Mouse (Mus musculus) limb, embryonic 13.5 days (tissue): Measurements from ENCODE around the gene Fyn. TPM values are rescaled to one million over a fixed set of nuclear protein-coding genes. Genes with fewer than 3 reads are reported as not detected.

Experiments used
- ATAC-seq: fragments of 200-750 bp; cut with Nextera tagmentation; 2 replicates; pipeline ENCODE4 v1.8.0; 2017; ENCODE audit warnings: low read depth, moderate number of reproducible peaks, moderate TSS enrichment; ENCODE audit not compliant: low FRiP score
- H3K27ac ChIP-seq: fragments of 300-500 bp; sonication (generic); 2 replicates; pipeline ENCODE4 v1.5.1; 2015; ENCODE audit warnings: inconsistent platforms, mild to moderate bottlenecking, moderate library complexity
- H3K27me3 ChIP-seq: fragments of 300-500 bp; sonication (generic); 2 replicates; pipeline ENCODE4 v1.6.1; 2015; ENCODE audit warnings: mild to moderate bottlenecking, inconsistent platforms
- H3K36me3 ChIP-seq: fragments of 300-500 bp; sonication (generic); 2 replicates; pipeline ENCODE4 v1.6.1; 2015; ENCODE audit warnings: inconsistent platforms, mild to moderate bottlenecking, moderate library complexity
- H3K4me1 ChIP-seq: fragments of 300-500 bp; sonication (generic); 2 replicates; pipeline ENCODE4 v1.6.1; 2015; ENCODE audit warnings: inconsistent platforms
- H3K4me2 ChIP-seq: fragments of 300-500 bp; sonication (generic); replicated peaks from 2 replicates; pipeline ENCODE4 v1.6.1; 2015; ENCODE audit warnings: inconsistent platforms, mild to moderate bottlenecking, moderate library complexity
- H3K4me3 ChIP-seq: fragments of 300-500 bp; sonication (generic); 2 replicates; pipeline ENCODE4 v1.5.1; 2015; ENCODE audit warnings: moderate library complexity, mild to moderate bottlenecking, inconsistent platforms
- H3K9ac ChIP-seq: fragments of 300-500 bp; sonication (generic); 2 replicates; pipeline ENCODE4 v1.6.1; 2015; ENCODE audit warnings: mild to moderate bottlenecking, inconsistent platforms
- H3K9me3 ChIP-seq: fragments of 300-500 bp; sonication (generic); 2 replicates; pipeline ENCODE4 v1.6.1; 2016; ENCODE audit warnings: inconsistent platforms
- WGBS: fragments of 180-500 bp; shearing (Covaris S2); methylation state at CpG from one replicate; pipeline ENCODE4 v1.1.7; 2015; 5-methylcytosine and 5-hydroxymethylcytosine counted together
- polyA plus RNA-seq: library from polyadenylated mRNA; unstranded; fragments of >200 nt; fragmentation: Nextera tagmentation; extraction: Ambion mirVana; gene quantifications from 2 replicates; pipeline ENCODE4 v1.2.1, GENCODE M21; 2015

The Fyn gene
- polyA plus RNA-seq, 1 experiment from 2014 or later = 28.0 TPM

DNA sequence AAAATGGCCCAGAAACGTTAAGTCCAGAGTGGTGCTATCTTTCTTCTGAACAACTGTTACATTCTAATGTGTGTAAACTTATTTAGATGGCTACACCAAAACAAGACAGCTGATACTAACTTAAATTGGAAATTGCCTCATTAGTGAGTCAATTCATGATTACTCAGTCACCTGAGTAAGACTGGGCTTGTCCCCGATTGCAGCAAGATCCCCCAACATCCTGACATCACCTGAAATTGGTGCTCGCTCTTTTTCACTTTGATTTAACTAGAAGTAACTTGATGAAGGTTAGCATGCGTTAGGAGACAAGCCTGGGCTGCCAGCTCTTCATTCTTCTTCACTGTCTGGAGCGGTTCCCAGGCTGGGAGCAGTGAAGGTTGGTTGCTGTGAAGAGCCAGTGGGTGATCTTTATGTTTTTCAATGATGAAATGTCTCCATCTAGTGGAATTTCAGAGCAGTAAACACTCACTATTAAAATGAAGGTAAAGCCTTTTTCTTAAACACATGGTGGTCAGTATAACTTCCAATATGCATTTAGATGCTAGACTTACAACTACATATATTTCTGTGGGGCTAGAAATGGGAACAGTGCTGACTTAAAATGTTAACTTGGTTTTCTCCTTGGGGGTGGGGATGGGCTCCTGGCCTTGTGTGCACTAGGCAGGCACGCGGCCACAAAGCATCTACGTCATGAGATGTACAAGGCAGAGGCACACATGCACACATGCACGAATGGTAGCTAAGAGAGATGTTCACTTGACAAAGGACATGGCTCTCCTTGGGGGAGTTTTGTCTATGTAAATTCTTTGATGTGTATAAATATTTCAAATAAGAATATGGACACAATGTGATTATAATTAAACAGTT, 151.7 kb downstream of the Fyn start:
- Histone ChIP-seq H3K9ac (no peak overlapping the region), H3K4me1 (peaks cover 51% of the 10 kb centered on the region), H3K27ac (no peak overlapping the region), H3K36me3 (peaks cover 17% of the 10 kb centered on the region), H3K27me3 (no peaks in the 10 kb centered on the region), H3K9me3 (no peaks in the 10 kb centered on the region), H3K4me3 (no peak overlapping the region), H3K4me2 (no peak overlapping the region)
- ATAC-seq = peak; percentile 45; the same call in 1 of the 2 replicates
- WGBS = 57% methylated on average over 9 of the region's 9 CpGs

DNA sequence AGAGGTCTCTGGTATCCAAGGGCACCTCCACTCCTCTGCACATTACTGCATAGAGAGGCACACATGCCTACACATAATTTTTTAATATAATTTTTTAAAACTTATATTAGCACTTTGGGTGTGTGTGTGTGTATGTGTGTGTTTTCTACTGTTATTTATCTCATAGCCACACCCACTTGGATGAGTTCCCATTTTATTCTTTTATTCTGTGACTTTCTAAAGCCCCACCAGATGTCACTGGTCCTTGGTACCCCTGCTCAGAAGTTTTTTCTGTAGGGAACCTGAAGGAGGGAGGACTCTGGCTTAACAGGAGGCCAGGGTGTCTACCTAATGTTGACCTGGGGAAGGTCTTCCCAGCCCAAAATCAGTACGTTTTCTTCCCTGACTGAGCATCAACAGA, 152.7 kb downstream of the Fyn start:
- H3K27me3 ChIP-seq = no peaks in the 10 kb centered on the region
- no peaks in the 10 kb centered on the region for H3K9me3 ChIP-seq
- 75% methylated on average over 1 of the region's 1 CpGs for WGBS
- peaks cover 51% of the 10 kb centered on the region for H3K4me1 ChIP-seq
- ATAC-seq = no peak
- H3K4me3 ChIP-seq = no peak overlapping the region
- H3K4me2 ChIP-seq = no peak overlapping the region
- no peak overlapping the region for H3K27ac ChIP-seq
- peaks cover 17% of the 10 kb centered on the region for H3K36me3 ChIP-seq
- no peak overlapping the region for H3K9ac ChIP-seq

GRCm38 (mm10) chr10:39521861-39522391, 153.3 kb downstream of the Fyn start:
- H3K27ac ChIP-seq = no peak overlapping the region
- H3K4me1 ChIP-seq = peaks cover 55% of the 10 kb centered on the region
- peaks cover 12% of the 10 kb centered on the region for H3K36me3 ChIP-seq
- ATAC-seq = no peak
- H3K9ac ChIP-seq = no peak overlapping the region
- H3K27me3 ChIP-seq = no peaks in the 10 kb centered on the region
- H3K4me3 ChIP-seq = no peak overlapping the region
- H3K9me3 ChIP-seq = no peaks in the 10 kb centered on the region
- H3K4me2 ChIP-seq = no peak overlapping the region
- 56% methylated on average over 5 of the region's 5 CpGs for WGBS

GRCm38 (mm10) chr10:39522857-39523614, 154.4 kb downstream of the Fyn start:
- Histone ChIP-seq H3K4me1 (peaks cover 52% of the 10 kb centered on the region), H3K27me3 (no peaks in the 10 kb centered on the region), H3K4me2 (no peak overlapping the region), H3K9me3 (no peaks in the 10 kb centered on the region), H3K9ac (no peak overlapping the region), H3K27ac (peak overlapping the region; percentile 33; the same call in 1 of the 2 replicates), H3K36me3 (peaks cover 11% of the 10 kb centered on the region), H3K4me3 (no peak overlapping the region)
- ATAC-seq = no peak
- 46% methylated on average over 11 of the region's 11 CpGs for WGBS

DNA sequence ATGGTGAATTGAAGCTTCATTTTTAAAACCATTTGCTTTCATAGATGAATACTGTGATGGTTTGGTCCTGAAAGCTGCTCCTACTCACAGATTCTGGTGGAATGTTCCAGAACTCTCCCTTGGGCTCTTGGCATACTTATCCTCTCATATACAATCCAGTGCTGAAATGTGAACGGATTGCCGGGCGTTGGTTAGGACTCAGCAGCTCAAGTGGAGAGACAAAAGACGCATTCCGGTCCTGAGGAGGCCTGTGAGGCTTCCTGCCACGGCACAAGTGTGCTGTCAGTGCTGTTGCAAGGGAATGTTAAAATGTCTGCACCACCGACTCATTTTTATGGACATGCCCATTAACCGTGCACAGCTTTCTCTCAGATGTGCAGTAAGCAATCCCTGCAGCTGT, 155.7 kb downstream of the Fyn start:
- peaks cover 17% of the 10 kb centered on the region for H3K36me3 ChIP-seq
- H3K4me1 ChIP-seq = peaks cover 49% of the 10 kb centered on the region
- no peak overlapping the region for H3K27ac ChIP-seq
- H3K27me3 ChIP-seq = no peaks in the 10 kb centered on the region
- no peak overlapping the region for H3K4me2 ChIP-seq
- H3K9me3 ChIP-seq = no peaks in the 10 kb centered on the region
- no peak overlapping the region for H3K9ac ChIP-seq
- H3K4me3 ChIP-seq = no peak overlapping the region
- no peak for ATAC-seq
- WGBS = 21% methylated on average over 8 of the region's 8 CpGs

DNA sequence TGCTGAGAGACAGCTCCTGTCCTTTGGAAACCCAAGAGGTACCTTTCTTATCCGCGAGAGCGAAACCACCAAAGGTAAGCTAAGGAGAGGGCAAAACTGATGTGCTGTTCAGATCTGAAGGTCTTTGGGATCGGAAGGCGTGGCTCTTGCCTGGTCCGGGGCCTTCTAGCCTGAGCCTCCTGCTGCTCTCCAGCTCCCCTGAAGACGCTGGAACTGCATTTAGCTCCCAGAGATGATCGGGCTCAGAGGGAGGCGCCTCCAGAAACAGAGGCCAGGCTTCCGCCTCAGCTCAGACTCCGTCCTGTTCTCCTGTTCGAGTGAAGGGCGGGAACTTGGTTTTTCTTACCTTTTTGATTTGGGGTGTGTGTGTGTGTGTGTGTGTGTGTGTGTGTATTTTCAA, 156.8 kb downstream of the Fyn start:
- H3K4me3 ChIP-seq = no peak overlapping the region
- no peak overlapping the region for H3K9ac ChIP-seq
- 86% methylated on average over 13 of the region's 13 CpGs for WGBS
- H3K36me3 ChIP-seq = peaks cover 18% of the 10 kb centered on the region
- H3K9me3 ChIP-seq = no peaks in the 10 kb centered on the region
- H3K27ac ChIP-seq = no peak overlapping the region
- no peaks in the 10 kb centered on the region for H3K27me3 ChIP-seq
- no peak for ATAC-seq
- H3K4me2 ChIP-seq = no peak overlapping the region
- H3K4me1 ChIP-seq = peaks cover 46% of the 10 kb centered on the region

DNA sequence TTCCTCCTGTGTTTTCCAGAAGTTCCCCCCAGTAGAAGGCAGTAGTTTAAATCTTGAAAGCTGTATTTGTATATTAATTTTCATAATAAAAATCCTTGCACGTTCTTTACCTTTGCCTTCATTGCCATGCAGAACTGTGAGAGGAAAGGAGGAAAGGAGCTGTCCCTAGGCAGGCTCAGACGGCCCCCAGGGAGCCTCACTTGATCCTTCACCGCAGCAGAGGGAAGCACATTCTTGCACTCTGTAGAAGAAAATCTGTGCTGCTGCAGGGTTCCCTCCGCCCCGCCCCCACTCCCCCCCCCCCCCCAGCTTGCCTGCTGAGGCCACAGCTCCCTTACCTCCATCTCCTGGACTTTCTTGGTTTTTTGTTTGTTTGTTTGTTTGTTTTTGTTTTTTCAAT, 158.5 kb downstream of the Fyn start:
- H3K27ac ChIP-seq = no peak overlapping the region
- no peak overlapping the region for H3K9ac ChIP-seq
- H3K9me3 ChIP-seq = no peaks in the 10 kb centered on the region
- no peak overlapping the region for H3K4me3 ChIP-seq
- peaks cover 18% of the 10 kb centered on the region for H3K36me3 ChIP-seq
- H3K4me2 ChIP-seq = no peak overlapping the region
- no peaks in the 10 kb centered on the region for H3K27me3 ChIP-seq
- no peak for ATAC-seq
- 22% methylated on average over 5 of the region's 5 CpGs for WGBS
- H3K4me1 ChIP-seq = peaks cover 47% of the 10 kb centered on the region

DNA sequence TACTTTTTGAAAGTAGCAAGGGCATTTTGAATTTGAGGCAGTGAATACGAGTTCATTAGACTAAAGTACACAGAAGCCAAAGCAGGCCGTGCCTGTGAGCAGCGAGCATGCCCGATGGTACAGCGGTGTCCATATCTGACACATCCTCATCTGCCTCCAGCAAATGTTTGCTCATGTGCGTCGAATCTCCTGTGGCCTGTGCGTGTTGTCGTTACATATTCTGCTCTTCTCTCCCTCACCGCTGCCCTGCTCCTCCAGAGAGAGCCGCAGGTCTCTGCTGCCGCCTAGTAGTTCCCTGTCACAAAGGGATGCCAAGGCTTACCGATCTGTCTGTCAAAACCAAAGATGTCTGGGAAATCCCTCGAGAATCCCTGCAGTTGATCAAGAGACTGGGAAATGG, 160.5 kb downstream of the Fyn start:
- no peak for ATAC-seq
- no peaks in the 10 kb centered on the region for H3K9me3 ChIP-seq
- peaks cover 46% of the 10 kb centered on the region for H3K4me1 ChIP-seq
- no peaks in the 10 kb centered on the region for H3K27me3 ChIP-seq
- no peak overlapping the region for H3K4me2 ChIP-seq
- WGBS = 90% methylated on average over 14 of the region's 14 CpGs
- peaks cover 20% of the 10 kb centered on the region for H3K36me3 ChIP-seq
- no peak overlapping the region for H3K9ac ChIP-seq
- no peak overlapping the region for H3K4me3 ChIP-seq
- no peak overlapping the region for H3K27ac ChIP-seq

DNA sequence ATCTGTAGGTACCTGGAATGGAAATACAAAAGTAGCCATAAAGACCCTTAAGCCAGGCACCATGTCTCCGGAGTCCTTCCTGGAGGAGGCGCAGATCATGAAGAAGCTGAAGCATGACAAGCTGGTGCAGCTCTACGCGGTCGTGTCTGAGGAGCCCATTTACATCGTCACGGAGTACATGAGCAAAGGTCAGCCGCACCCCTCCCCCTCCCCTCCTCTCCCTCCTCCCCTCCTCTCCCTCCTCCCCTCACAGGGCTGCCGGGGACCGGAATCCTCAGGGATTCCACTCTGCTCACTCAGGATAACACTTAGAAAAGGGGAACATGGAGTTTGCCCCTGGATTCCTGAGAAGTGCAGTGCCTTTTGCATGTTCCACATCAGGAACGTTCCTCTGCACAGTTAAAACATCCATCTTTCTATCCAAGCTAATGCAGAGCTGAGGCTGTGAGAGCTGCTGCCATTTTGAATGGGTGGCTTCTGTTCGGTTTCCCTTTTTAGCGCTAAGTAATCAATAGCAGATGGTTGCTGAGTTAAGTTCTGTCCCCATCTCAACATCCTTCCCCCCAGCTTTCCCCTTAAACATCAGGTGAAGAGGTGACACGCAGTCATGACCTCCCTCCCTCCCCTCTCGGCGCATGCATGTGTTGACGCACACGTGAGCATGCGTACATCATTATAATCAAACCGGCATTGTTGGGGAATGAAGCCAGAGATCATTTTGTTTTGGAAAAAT, 163.5 kb downstream of the Fyn start:
- H3K4me1 ChIP-seq = peaks cover 62% of the 10 kb centered on the region
- H3K36me3 ChIP-seq = peaks cover 9% of the 10 kb centered on the region
- H3K4me3 ChIP-seq = no peak overlapping the region
- H3K9ac ChIP-seq = no peak overlapping the region
- 30% methylated on average over 19 of the region's 20 CpGs for WGBS
- no peak overlapping the region for H3K27ac ChIP-seq
- no peaks in the 10 kb centered on the region for H3K27me3 ChIP-seq
- ATAC-seq = no peak
- peak overlapping the region; percentile 38 for H3K4me2 ChIP-seq
- no peaks in the 10 kb centered on the region for H3K9me3 ChIP-seq

DNA sequence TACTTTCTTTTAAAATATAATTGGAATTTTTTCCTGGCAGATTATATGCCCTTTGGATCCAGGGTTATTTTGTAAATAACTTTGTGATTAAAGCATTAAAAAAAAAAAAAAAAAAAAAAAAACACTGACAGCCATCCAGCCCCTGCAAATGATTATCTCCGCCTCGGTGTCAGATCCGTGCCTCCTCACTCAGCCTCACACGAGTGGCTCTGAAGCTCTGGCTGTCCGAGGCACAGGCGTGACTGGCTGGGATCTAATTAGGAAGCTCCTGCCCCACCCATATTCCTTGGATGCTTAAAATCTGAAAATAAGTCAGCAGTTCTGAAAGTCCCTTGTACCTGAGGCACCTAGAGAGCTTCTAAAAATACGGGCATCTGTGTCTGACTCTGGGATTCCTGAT, 164.2 kb downstream of the Fyn start:
- peaks cover 66% of the 10 kb centered on the region for H3K4me1 ChIP-seq
- no peaks in the 10 kb centered on the region for H3K9me3 ChIP-seq
- 41% methylated on average over 7 of the region's 7 CpGs for WGBS
- no peaks in the 10 kb centered on the region for H3K27me3 ChIP-seq
- no peak overlapping the region for H3K4me3 ChIP-seq
- H3K36me3 ChIP-seq = peaks cover 9% of the 10 kb centered on the region
- no peak overlapping the region for H3K9ac ChIP-seq
- ATAC-seq = no peak
- no peak overlapping the region for H3K27ac ChIP-seq
- no peak overlapping the region for H3K4me2 ChIP-seq

DNA sequence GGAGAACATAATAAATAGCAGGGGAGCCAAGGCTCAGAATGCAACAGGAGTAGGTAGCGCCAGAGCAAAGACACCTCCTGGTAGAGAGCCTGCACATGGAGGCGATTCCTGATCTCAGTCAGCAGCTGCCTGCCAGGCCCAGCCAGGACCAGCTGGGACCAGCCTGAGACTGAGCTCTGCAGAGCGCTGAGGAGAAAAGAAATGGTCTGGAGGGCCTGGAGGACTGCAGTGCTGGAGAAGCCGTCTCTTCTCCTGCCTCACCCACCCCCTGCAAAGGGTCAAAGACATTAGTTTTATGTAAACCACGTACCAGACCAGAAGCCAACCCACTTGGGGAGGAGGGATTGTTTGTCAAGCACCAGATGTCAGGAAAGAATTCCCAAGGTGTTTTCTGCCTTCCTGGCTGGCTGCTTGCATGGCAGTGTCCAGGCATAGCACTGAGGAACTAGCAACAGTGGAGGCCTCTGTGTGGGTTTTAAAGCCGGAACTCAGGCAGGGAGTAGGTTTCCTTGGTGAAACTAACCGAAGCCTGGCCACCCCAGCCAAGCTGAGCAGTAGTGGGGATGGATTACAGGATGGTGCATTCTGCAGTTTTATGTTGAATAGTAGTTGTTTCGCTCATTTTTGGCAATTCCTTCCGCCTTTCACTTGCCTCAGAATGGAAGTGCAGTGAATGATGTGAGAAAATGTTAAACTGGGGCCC, 165.8 kb downstream of the Fyn start:
- Histone ChIP-seq H3K4me1 (peaks cover 68% of the 10 kb centered on the region), H3K9ac (peak overlapping the region; percentile 25; the same call in 1 of the 2 replicates), H3K27ac (peak overlapping the region; percentile 88), H3K4me3 (no peak overlapping the region), H3K36me3 (peaks cover 2% of the 10 kb centered on the region), H3K9me3 (no peaks in the 10 kb centered on the region), H3K4me2 (peak overlapping the region; percentile 16; the same call in 1 of the 2 replicates), H3K27me3 (no peaks in the 10 kb centered on the region)
- ATAC-seq = peak; percentile 73
- WGBS = 30% methylated on average over 9 of the region's 9 CpGs
